Mouse (Mus musculus): ENCODE measurements around the gene Ifit3. TPM values are rescaled to one million over a fixed set of nuclear protein-coding genes. Genes with fewer than 3 reads are reported as not detected.
"Not testable (repeated sequence)": the region's sequence is repeated elsewhere in the genome, so short reads cannot be mapped to it uniquely, and the experiment has no call there.

Gene Ifit3
- 10 to 100 TPM in 2 of 4 experiments, 1 to 10 TPM in 2; 4.1 to 20.9 (median 10.0) TPM for total RNA-seq (2022)

DNA sequence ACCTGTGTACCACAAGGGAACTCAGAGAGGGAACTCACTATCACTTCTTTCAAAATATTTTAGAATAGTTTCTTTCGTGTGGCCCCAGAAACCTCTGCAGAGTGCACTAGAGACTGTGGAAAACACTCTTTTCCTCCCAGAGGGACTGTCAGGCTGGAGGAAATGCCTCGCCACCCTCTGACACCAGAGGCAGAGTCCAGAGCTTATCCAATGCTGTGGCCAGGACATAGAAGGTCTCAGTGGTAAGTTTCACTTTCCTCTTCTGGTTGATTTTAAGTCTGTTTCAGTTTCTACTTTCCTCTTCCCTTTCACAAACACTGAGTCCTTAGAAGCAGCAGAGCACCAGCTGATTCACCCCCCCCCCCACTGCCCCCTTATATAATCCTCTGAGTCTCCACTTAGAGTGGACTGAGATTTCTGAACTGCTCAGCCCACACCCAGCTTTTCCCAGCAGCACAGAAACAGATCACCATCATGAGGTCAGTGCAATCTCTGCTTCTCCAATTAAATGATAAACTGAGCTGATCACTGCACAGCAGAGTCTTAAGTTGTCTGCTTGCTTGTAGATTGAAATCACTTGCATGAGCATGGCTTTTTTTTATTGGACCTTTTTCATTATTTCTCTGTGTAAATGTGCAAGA, at the start of gene Ifit3:
TSS of gene Ifit3 (plus strand) at position 406 of the 641 bp plus-strand sequence.
- DNase-seq (ENCODE audit: low spot score in 2 of 2), result not testable (repeated sequence)

DNA sequence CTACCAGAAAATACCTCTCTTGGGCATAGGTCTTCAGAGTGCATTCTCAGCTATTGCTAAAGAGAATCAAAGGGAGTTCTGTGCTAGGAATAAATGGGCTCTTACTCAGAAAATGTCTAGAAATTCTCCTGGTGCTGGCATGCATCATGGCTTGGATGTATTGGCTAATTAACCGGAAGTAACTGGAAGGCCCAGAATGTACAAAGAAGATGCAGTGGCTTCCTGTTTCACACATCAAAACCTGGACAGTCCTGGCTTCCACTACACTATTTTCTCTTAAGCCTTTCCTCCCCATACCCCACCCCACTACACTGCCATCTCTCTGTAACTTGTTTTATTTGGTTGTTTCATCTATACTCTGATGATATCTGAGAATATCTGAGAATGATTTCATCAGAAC, 43.9 kb upstream of the Ifit3 start:
- no peak for DNase-seq (ENCODE audit: low spot score in 2 of 2)

DNA sequence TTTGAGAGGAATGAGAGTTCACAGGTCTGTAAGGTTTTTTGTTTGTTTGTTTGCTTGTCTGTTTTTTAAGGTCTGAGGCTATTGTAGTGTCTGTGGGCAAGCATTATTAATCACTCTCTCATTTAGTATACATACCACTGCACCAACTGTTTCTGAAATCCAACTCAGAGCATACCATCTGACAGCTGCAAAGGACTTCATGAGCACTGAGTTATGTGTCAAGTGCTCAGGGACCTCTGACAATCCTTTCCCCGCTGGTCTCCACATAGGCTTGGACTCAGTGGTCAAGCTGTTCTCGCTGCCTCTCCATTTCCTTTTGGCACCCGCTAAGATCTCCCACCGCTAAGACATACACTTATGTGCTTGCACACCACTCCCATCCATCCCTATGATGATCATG, 37.1 kb upstream of the Ifit3 start:
- DNase-seq (ENCODE audit: low spot score in 2 of 2), result no peak

DNA sequence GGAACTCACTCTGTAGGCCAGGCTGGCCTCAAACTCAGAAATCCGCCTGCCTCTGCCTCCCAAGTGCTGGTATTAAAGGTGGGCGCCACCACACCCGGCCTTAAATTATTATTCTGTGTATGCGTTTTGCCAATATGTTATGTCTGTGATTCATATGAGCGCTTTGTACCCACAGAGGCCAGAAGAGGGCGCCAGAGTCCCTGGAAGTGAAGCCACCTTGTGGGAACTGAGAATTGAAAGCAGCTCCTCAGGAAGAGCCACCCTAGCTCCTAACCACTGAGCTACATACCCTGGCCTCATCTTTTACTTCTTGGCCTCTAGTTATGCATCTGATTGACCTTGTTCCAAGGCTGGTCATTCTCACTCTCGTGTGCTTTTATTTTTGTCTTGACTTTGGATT, 35.4 kb upstream of the Ifit3 start:
- peak; percentile 34 to 75 for DNase-seq (ENCODE audit: low spot score in 2 of 2)

DNA sequence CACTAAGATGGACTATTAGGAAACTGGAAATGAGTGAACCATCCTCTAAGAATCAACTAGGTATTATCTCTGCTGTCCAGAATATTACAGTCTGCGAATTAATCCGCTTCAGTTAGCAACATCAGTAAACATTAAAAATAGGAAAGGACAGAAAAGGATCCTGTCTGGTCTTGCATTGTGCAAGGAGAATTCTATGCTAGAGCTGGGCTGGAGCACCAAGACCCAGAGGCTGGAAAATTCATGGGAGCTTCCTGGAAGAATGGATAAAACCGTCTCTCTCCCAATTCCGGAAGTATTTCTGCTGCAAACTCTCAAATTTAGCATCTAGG, 33.2 kb upstream of the Ifit3 start:
- no peak for DNase-seq (ENCODE audit: low spot score in 2 of 2)

DNA sequence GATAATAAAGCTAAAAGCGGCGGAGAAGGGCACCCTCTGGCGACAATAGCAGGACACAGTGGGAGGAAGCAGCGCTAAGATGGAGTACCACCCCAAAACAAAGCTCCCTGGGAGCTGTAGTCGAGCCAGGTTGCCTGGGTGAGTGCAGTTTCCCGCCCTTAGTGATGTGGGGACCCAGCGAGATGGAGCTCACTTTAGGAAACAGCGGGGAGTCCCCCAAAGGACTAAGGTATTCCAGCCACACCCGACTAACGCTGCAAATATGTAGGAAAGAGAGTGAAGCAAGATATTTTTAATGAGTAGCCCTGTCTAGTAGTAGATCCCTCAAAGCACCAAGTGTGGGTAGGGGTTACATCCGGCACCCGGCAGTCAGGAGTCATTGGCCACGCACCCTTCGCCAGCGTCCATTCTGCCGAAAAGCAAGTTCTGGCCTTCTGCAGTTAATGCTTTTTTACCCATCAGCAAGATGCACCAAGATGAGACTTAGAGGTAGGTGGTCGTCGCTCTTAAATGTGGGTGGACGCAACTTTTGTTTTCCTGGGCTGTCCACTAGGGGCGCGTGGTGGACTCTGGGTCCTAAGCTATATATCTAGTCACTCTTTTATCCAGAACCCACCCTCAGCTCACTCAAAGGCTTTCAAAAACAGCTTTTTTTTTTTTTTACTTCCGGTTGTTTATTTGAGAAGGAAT, 32.7 kb upstream of the Ifit3 start, which contains the start of gene Ifit2:
TSS of gene Ifit2 (plus strand) at position 161 of the 690 bp plus-strand sequence.
- DNase-seq (ENCODE audit: low spot score in 2 of 2), result peak; percentile 61 to 69

DNA sequence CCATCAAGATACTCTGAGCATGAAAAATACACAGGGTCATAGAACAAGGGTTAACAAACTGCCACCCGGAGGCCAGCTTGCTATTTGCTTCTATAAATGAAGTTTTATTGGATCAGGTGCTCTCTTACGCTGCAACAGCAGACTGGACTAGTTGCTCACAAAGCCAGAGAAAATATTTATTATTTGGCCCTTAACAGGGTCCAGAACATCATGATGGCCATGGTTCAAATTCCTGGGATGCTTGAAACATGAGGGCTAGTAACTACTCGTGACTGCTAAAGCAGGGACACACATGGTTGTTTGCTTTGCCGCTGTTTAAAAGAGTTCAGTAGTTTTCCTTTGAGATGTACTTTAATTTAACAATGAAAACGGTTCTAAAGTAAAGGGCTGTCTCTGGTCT, 31.4 kb upstream of the Ifit3 start:
- DNase-seq (ENCODE audit: low spot score in 2 of 2), result no peak

DNA sequence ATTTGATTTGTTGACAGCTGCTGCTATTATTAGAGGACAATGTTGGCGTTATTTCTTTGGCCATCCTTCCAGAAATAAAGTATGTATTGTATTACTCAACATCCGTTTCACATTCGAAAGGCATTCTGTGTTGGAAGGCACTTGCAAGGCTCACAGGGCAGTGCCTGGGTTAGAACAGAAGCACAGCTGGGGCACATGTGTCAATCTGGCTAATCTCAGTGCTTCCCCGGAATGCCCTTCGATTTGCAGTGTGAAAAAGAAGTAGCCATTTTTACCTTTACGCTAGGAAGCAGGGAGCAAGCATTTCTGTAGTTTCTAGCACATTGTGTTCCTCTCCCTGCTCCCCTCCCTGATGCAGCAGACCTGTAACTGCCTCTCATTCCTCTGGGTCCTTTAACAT, 30.3 kb upstream of the Ifit3 start:
- no peak for DNase-seq (ENCODE audit: low spot score in 2 of 2)

DNA sequence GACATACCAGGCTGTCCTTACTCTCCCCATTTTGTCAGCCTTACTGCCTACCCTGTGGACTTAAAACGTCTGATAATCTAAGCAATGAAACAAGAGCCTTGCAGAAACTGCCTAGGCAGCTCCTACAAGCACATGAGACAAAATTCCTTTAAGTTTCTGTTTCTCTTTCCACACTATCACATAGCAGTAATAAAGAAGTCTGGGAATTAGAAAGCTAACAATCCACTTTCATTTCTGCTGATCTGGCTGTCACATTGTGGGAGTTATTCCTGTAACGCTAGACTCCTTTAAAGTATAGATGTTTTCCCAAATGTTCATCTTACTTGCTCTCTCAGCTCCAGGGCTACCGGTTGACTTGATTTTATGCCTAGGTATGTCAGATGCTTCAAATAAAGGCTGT, 29.8 kb upstream of the Ifit3 start:
- DNase-seq (ENCODE audit: low spot score in 2 of 2), result no peak

DNA sequence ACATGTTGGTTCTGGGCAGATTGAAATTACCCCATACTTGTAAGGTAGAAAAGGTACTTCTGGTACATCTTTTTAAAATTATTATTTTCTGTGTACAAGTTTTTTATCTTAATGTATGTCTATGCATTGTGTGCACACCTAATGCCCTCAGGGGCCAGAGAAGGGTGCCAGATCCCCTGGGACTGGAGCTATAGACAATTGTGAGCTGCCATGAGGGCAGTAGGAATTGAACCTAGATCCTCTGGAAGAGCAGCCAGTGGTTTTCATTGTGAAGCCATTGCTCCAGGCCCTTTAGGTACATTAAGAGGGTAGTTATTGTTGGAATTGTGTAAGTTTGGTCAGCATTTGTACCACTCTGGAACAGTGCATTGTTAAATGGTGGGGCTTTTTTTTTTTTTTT, 29.3 kb upstream of the Ifit3 start:
- no peak for DNase-seq (ENCODE audit: low spot score in 2 of 2)

DNA sequence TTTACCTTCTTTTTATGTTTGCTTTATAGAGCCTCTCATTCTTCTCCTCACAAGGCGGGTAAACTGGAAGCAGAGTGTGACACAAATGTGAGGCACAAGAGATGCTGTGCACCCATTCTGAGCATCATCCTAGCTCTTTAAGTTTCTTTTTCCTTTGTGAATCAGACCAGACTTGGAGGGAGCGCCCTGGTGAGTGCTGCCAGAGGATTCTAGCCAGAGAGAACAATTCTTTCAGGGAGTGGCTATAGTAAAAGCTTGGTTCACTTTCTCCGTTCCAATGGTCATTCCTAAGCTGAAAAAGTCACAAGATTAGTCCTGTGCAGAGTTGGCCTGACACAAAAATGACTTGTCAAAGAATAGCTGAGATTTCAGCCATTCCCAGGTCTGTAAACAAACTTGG, 26.7 kb upstream of the Ifit3 start:
- DNase-seq (ENCODE audit: low spot score in 2 of 2), result no peak

DNA sequence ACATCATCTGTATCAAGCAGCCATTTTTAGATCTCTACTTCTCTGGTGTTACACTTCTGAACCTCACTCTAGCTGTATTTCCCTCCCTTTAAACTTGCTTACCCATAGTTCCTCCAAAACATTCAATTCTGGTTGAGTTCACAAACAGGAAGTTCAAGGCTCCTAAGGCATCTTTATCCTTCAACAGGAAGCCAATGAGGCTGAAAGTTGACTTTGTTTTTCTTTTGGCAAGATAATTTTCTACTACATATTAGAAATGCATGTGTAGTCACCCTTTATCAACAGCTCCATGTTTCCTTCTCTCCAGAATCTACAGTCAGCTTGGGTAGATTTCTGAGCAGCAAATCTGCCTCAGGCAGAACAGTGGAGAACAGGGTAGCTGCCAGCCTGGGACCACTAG, 20.8 kb upstream of the Ifit3 start:
- DNase-seq (ENCODE audit: low spot score in 2 of 2), result no peak

DNA sequence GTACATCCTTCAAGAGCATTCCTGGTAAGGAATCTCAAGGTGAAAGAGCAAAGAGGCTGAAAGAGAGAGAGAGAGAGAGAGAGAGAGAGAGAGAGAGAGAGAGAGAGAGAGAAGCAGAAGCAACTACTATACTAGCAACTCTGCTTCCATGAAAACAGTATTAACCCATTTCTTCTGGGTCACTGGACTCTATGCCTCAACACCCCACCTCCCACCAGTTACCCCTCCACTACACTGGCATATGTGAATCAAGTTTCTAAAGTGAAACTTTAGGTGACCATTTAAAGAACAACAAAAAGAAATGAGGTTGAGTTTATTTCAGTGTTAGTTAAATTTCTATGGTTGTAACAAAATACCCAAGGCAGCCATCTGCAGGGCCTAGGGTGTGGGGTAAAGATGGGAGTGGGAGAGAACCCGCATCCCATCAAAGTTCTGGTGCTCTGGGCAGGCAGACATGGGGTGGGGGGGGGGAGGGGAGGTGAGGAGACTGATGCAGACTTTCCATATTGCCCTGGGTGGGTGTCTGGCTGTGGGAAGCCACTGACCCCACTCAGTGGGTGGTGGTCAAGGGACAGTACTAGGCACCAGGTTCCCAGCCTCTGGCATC, 17.1 kb upstream of the Ifit3 start:
- DNase-seq (ENCODE audit: low spot score in 2 of 2), result no peak

DNA sequence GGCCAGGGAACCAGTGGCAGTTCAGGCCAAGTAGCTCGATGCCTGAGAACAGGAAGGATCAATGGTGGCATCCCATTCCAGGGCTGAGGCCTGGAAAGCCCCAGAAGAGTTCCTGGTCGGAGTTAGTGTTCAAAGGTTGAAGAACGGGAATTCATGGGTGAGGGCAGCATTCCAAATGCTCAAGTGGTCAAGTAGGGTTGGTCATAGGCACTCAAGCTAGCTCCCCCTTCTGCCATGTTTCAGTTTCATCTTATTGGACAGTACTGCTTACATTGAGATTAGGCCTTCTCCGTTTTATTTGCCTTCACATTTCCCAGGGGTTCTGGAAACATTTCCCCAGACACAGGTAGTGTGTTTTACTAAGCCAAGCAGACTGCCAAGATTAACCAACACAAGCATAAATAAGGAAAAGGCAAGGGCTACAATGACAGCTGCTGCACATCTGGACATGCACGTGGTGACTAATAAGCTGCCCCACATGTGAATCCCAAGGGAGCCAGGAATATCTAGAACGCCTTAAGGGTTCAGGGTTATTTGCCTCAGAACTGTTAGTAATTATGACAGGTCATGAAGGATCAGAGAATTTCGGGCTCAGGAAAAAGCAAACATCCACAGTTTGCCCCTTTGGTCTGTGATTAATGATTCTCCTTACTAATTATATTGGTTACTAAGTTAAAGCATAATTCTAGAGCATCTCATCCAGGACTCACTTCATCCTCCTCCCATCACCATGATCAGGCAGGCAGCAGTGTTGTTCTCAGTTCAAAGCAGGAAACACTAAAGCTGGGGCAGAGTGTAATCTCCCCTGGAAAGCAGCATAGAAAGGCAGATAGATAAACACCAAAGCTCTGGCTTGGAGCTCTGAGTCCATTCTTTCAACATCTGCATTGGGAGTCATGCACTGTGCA, 14.1 kb upstream of the Ifit3 start:
- no peak for DNase-seq (ENCODE audit: low spot score in 2 of 2)

DNA sequence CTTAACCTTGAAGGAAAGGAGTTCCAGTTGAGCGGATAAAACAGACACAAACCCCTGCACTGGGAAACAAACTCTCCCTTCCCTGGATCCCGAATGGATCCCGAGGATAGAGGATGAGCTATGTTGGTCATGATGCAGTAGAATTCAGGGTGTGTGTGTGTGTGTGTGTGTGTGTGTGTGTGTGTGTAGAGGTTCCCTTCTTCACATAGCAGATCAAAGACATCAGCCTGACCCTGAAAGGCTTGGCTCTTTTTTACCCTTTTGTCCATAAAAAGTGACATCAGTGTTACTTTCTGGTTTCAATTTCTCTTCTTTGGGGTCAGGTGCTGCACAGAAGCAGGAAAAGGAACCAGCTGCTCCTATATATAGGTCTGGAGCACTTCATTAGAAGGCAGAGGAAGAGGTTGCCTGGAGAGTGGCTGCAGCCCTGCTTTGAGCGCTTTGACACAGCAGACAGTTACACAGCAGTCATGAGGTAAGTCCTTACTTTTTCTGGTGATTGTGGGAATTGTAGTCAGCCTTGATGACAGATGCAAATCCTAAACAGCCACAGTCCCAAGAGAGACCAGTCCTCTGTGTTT, 13.3 kb upstream of the Ifit3 start:
- no peak for DNase-seq (ENCODE audit: low spot score in 2 of 2)

DNA sequence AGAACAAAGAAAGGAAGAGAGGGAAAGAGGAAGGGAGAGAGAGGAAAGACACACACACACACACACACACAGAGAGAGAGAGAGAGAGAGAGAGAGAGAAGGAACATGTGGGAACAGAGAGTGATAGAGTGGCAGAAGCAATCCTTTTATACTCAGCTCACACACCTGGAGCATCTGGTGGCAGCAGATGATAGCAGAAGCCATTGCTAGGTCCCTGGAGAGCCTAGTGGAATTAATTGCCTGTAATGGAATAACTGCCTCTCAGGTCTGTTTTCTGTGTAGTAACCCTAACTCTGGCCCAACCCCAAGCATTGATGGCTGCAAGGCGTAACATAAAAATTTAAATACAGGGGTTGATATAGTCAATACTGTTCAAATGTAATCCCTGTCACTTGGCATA, 12.3 kb upstream of the Ifit3 start:
- no peak for DNase-seq (ENCODE audit: low spot score in 2 of 2)

DNA sequence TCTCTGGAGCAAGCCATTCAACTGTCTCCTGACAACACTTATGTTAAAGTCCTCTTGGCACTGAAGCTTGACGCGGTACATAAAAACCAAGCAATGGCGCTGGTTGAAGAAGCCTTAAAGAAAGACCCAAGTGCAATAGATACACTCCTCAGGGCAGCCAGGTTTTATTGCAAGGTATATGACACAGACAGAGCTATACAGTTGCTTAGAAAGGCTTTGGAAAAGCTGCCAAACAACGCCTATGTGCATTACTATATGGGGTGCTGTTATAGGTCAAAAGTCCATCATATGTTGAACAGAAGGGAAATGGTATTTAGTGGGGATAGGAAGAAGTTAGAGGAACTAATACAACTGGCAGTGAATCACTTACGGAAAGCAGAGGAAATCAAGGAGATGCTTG, 9.7 kb upstream of the Ifit3 start:
- no peak for DNase-seq (ENCODE audit: low spot score in 2 of 2)

DNA sequence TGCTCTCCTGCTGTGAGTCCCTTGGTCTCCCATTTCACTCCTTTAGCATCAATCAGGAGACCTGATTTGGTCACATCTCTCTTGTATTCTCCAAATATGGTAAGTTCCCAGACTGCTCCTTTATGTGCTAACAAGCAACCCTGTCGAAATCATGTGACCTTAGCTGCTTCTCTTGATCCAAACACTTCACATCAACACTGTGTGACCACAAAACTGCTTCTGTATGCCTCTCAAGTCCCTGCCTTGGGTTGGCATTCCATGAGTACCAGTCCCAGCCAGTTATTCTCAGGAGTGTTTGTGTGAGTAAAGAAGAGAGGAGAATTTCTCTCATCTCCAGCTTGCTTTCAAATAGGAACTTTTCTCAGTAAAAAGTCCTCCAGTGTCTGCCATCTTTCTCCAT, 6.2 kb upstream of the Ifit3 start:
- DNase-seq (ENCODE audit: low spot score in 2 of 2), result no peak

DNA sequence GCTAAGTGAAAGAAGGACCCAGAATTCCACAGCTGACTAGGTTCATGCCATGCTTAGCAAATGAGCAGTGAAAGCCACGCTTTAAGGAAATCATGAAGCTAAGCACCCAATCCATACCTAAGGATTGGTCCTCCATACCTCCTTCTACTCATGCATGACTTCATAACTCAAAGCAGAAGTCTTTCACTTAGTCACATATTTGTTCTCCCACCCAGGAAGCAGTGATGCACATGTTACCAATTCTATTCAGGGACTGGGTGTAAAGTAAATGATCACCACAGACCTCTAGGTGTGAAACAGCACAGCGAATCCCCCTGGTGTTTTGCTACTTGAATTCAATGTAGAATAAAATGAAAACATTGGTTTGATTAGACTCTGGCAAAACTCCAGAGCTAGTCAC, 635 bp upstream of the Ifit3 start:
- DNase-seq (ENCODE audit: low spot score in 2 of 2), result not testable (repeated sequence)

DNA sequence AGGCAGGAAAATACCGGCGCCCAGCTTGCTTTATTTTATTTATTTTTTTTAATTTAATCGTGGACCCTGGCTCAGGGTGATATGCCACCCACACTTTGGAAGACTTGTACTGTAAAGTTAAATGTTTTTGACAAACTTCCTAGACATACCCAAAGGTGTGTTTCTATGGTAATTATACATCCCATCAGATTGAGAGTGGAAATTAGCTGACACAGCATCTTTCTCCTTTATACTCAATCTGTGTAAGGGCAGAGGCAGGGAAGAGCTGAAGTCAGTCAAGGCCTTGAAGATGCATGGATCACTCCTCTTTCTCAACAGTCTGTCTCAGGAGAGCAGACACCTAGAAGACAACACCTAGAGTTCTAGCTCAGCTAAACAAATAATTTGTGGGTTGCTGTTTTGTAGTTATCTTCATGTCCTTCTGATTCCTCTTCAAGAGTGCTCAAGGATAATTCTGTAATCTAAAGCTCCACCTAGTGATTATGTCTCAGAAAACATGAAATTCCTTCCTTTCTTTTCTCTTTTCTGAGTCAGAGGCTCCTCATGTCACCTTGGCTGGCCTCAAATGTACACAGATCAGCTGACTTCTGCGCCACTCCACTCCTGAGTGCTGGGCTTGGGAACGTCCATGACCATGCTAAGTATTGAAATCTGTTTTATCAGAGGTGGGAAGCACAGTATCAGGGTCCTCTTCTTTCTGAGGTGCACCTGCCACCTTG, 2.6 kb downstream of the Ifit3 start:
- DNase-seq (ENCODE audit: low spot score in 2 of 2), result not testable (repeated sequence)

Data from layer of hippocampus, adult 8-10 months (tissue).